Mouse (Mus musculus): ENCODE measurements around the gene Cic. TPM values are rescaled to one million over a fixed set of nuclear protein-coding genes. Genes with fewer than 3 reads are reported as not detected.

Gene Cic
- polyA plus RNA-seq, 1 experiment from 2014 or later, result 8.9 TPM

DNA sequence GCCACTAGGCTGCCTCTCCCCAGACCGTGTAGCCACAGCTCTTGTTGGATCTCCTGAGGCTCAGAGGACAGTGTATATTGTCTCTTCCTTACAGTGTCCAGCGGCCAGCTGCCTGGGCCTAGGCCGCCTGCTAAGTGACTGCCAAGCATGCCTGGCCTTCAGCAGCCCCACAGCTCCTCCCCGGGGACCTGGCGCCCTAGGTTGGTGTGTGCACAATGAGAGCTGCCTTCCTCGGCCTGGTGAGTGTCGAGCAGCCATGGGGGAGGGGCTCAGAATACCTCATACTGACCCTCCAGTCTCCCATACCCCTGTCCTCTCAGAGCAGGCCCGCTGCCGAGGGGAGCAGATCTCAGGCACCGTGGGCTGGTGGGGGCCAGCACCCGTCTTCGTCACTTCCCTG is 67.0 kb downstream of the Cic start:
- H3K36me3 ChIP-seq (replicated peaks), result no peaks in the 10 kb centered on the region
- no peaks in the 10 kb centered on the region for H3K27me3 ChIP-seq
- 80% methylated on average over 12 of the region's 12 CpGs for WGBS (ENCODE audit: insufficient replicate concordance)
- H3K4me1 ChIP-seq (replicated peaks), result peaks cover 3% of the 10 kb centered on the region; the same call in 1 of the 2 replicates
- H3K4me3 ChIP-seq (replicated peaks), result no peak overlapping the region
- H3K4me2 ChIP-seq, result no peak overlapping the region
- H3K27ac ChIP-seq (replicated peaks), result no peak overlapping the region
- H3K9me3 ChIP-seq (replicated peaks), result no peaks in the 10 kb centered on the region
- no peak overlapping the region for H3K9ac ChIP-seq
- no peak for ATAC-seq (ENCODE audit: insufficient read depth)

DNA sequence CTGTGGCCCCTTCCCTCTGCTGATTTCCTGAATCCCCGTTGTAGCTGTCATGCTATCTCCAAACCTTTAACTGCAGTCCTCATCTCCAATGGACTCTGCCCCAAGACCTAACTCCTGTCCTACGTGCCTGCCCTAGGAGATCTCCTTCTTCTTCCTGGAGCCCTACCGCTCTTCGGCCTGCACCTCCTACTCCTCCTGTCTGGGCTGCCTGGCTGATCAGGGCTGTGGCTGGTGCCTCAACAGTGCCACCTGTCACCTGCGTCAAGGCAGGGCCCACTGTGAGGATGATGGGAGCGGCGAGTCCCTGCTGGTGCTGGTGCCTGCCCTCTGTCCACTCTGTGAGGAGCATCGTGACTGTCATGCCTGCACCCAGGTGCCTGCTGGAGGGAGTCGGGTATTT is 71.8 kb downstream of the Cic start:
- H3K36me3 ChIP-seq (replicated peaks), result no peaks in the 10 kb centered on the region
- 78% methylated on average over 9 of the region's 9 CpGs for WGBS (ENCODE audit: insufficient replicate concordance)
- H3K4me3 ChIP-seq (replicated peaks), result no peak overlapping the region
- no peaks in the 10 kb centered on the region for H3K27me3 ChIP-seq
- no peak overlapping the region for H3K4me2 ChIP-seq
- no peaks in the 10 kb centered on the region for H3K4me1 ChIP-seq (replicated peaks)
- H3K27ac ChIP-seq (replicated peaks), result no peak overlapping the region
- no peak overlapping the region for H3K9ac ChIP-seq
- H3K9me3 ChIP-seq (replicated peaks), result no peaks in the 10 kb centered on the region
- no peak for ATAC-seq (ENCODE audit: insufficient read depth)

DNA sequence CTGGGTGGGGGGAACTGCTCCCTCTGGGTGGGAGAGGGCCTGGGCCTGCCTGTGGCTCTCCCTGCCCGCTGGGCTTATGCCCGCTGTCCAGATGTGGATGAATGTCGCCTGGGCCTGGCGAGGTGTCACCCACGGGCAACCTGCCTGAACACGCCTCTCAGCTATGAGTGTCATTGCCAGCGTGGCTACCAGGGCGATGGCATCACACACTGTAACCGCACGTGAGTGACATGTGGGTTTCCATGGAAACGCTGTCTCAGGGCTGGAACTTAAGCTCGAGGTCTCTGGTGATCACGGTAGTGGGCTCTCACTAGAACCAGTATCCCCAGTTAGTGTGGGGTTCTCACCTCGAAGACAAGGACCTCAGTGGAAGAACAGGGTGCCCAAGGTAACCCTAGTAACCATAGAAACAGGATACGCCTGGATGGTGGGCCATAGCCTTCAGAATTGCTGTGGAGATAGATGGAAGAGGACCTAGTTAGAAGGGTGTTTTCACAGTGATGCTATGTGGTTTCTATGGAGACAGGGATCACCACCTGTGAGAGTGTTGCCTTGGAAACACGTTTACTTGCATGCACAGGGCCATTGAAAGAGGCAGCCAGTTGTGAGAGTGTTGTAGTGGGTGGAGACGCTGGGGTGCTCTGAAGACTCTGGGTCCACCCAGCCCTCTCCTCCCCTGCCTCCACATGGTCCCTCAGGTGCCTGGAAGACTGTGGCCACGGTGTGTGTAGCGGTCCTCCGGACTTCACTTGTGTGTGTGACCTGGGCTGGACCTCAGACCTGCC is 73.7 kb downstream of the Cic start:
- Histone ChIP-seq H3K4me3 (replicated peaks) (no peak overlapping the region), H3K9ac (no peak overlapping the region), H3K9me3 (replicated peaks) (no peaks in the 10 kb centered on the region), H3K27ac (replicated peaks) (no peak overlapping the region), H3K4me2 (no peak overlapping the region), H3K4me1 (replicated peaks) (no peaks in the 10 kb centered on the region), H3K36me3 (replicated peaks) (no peaks in the 10 kb centered on the region), H3K27me3 (no peaks in the 10 kb centered on the region)
- ATAC-seq (ENCODE audit: insufficient read depth), result no peak
- 66% methylated on average over 20 of the region's 20 CpGs for WGBS (ENCODE audit: insufficient replicate concordance)

Small RNA genes within 50 kb of the gene (microRNA-seq; reads per million reads assigned to microRNA genes)
- not detected for gene Mir7048

Other genes with a start within 250 kb of the Cic start
- gene Grik5, start 195.4 kb upstream of the Cic start, polyA plus RNA-seq (2015; fragmentation: Nextera tagmentation; extraction: Ambion mirVana), result 0.54 and 0.82 TPM in 2 replicates
- gene Zfp574, start 195.1 kb upstream of the Cic start, polyA plus RNA-seq (2015; fragmentation: Nextera tagmentation; extraction: Ambion mirVana), result 9.9 and 11.1 TPM in 2 replicates
- 1.6 and 2.1 TPM in 2 replicates for gene Pou2f2, start 88.0 kb upstream of the Cic start, polyA plus RNA-seq (2015; fragmentation: Nextera tagmentation; extraction: Ambion mirVana)
- 35.4 and 39.1 TPM in 2 replicates for gene Dedd2, start 47.1 kb upstream of the Cic start, polyA plus RNA-seq (2015; fragmentation: Nextera tagmentation; extraction: Ambion mirVana)
- 1.8 and 2.1 TPM in 2 replicates for gene Zfp526, start 46.3 kb upstream of the Cic start, polyA plus RNA-seq (2015; fragmentation: Nextera tagmentation; extraction: Ambion mirVana)
- 6.4 and 7.4 TPM in 2 replicates for gene Gsk3a, start 29.9 kb upstream of the Cic start, polyA plus RNA-seq (2015; fragmentation: Nextera tagmentation; extraction: Ambion mirVana)
- 4.6 and 4.8 TPM in 2 replicates for gene Erf, start 16.9 kb upstream of the Cic start, polyA plus RNA-seq (2015; fragmentation: Nextera tagmentation; extraction: Ambion mirVana)
- 25.7 and 26.1 TPM in 2 replicates for gene Pafah1b3, start 30.3 kb downstream of the Cic start, polyA plus RNA-seq (2015; fragmentation: Nextera tagmentation; extraction: Ambion mirVana)
- 0.07 TPM in 1 of 2 replicates, not detected in the other for gene Prr19, start 33.7 kb downstream of the Cic start, polyA plus RNA-seq (2015; fragmentation: Nextera tagmentation; extraction: Ambion mirVana)
- gene Tmem145, start 38.4 kb downstream of the Cic start, polyA plus RNA-seq (2015; fragmentation: Nextera tagmentation; extraction: Ambion mirVana), result 0.09 TPM in 1 of 2 replicates, not detected in the other
- gene Megf8, start 49.5 kb downstream of the Cic start, polyA plus RNA-seq (2015; fragmentation: Nextera tagmentation; extraction: Ambion mirVana), result 0.79 and 1.1 TPM in 2 replicates
- 0.24 TPM in 1 of 2 replicates, not detected in the other for gene Cnfn, start 102.0 kb downstream of the Cic start, polyA plus RNA-seq (2015; fragmentation: Nextera tagmentation; extraction: Ambion mirVana)
- gene Lipe, start 131.0 kb downstream of the Cic start, polyA plus RNA-seq (2015; fragmentation: Nextera tagmentation; extraction: Ambion mirVana), result 3.4 and 3.8 TPM in 2 replicates
- gene Cxcl17, start 145.2 kb downstream of the Cic start, polyA plus RNA-seq (2015; fragmentation: Nextera tagmentation; extraction: Ambion mirVana), result not detected in 2 replicates
- 11.1 and 13.0 TPM in 2 replicates for gene Ceacam1, start 209.9 kb downstream of the Cic start, polyA plus RNA-seq (2015; fragmentation: Nextera tagmentation; extraction: Ambion mirVana)

Data from liver, embryonic 15.5 days (tissue).